Mouse (Mus musculus): ENCODE results near the gene Cadps.

The Cadps gene

DNA sequence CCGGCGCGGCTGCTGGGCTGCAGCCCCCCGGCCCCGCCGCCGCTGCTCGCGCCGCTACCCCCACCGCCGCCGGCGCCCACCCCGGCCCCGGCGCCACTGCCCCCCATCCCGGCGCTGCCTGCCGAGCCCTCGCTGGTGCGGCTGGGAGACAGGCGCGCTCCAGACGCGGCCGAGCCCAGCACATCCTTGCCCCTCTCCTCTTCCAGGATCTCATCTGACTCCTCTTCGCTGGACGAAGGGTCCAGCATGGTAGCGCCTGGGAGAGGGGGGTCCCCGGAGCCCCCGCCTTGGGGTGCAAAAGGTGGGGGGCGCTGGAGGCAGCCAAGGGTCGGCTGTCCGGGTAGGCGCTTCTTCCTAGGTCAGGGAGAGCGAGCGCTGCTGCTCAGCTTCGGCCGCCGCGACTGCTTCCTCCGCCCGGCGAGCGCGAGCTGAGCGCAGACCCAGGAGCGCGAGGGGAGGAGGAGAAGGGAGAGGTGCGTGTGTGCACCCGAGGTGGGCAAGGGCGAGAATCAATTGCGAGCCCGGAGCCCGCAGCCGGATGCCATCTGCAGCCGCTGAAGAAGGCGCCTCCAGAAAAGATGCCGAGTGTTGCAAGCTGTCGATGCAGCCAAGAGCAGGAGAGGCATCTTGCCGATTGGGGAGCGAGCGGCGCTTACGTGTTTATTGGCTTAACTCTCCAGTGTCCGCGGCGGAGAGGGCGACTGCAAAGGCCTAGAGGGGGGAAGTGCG, at the start of gene Cadps:
Cadps (minus strand) TSS at position 589 of the 729 bp plus-strand sequence.
- DNase-seq (ENCODE audit: low spot score in 2 of 2) = peak; percentile 90 to 93

DNA sequence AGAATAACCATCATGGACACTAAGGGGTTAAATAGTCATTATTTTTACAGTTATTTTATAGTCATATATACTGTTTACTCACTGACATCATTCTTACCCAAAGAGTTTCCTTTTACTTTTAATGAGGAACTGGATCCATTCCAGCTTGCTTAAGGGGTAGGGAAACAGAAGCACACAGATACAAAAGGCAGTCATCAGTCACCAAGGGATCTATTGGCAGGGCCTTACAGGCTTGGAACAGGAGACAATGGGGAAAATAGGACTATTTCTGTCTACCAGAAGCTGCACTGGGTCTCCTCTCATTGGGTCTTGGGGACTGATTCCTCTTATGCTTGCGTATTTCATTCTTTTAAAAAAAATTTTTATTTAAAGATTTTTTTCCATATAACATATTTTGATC, 46.7 kb upstream of the Cadps start:
- DNase-seq (ENCODE audit: low spot score in 2 of 2) = no peak

DNA sequence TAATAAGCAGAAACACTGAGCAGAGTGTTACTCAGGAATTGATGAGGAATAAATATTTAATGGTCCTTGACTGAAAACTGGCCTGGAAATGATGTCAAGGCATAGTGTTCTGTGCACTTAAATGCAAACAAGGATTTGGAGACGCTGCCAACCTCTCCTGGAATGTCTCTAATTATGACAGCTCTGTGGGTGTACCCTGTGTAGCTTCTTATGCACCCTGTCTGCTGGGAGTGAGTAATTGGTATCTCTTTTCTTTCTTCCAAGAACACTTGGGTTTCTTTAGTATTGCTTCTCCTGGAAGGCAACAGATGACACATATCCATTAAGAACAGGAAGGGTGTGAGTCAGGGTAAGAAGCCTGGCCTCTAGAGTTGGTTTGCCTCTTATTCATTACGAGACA, 42.4 kb upstream of the Cadps start:
- DNase-seq (ENCODE audit: low spot score in 2 of 2) = peak in 1 of 2 experiments; percentile 30

DNA sequence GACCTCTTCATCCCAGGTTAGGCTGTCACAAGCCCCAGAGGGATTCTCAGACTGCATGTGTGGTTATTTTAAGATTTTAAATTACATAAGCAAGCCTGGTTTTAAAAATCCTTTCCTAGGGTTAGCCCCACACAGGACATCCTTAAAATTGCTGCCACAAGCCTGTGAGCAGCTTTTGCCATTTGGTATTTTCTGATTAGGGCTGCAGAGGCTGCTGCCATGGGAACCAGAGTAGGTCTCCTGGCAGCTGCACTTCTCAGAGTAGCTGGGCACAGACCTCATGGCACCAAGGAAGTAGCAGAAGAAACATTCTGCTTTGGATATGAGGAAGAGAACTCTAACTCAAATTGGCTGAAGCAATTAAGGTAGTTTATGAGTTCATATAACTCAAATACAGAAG, 21.0 kb upstream of the Cadps start:
- DNase-seq (ENCODE audit: low spot score in 2 of 2) = peak in 1 of 2 experiments; percentile 42

DNA sequence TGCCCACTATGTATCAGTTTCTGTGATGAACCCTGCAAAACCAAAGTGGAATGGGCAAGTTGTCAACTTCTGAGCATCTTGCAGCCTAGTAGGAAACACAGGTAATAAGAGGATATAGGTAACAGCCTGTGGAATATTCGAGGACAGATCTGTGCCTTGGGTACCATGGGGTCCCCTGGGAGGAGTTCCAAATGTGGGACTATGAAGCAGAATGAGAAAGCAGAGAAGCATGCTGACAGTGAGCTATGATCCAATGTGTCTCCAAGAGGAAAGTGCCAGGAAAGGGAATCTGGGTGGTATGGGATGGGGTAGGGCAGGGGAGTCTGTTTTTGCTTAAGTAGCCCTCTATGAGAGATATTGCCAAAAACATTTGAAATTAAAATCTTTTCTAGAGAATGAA, 16.6 kb upstream of the Cadps start:
- no peak for DNase-seq (ENCODE audit: low spot score in 2 of 2)

DNA sequence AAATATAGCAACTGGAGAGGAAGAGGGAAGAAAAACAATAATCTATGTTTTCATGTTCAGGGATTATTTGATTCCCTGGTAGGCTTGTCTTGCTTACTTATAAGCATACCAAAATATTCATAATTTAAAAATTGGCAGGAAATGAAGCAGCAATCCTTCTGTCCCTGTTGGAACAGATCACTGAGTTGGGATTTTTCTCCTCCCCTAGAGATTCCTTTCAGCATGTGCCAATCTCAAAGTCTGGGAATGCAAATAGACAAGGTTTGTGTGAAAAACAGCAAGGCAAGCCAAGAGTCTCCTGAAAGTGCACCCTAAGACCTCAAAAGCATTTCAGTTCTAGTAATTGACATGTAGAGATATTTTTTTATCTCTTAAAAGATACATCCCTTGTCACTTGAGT, 16.1 kb upstream of the Cadps start:
- no peak for DNase-seq (ENCODE audit: low spot score in 2 of 2)

DNA sequence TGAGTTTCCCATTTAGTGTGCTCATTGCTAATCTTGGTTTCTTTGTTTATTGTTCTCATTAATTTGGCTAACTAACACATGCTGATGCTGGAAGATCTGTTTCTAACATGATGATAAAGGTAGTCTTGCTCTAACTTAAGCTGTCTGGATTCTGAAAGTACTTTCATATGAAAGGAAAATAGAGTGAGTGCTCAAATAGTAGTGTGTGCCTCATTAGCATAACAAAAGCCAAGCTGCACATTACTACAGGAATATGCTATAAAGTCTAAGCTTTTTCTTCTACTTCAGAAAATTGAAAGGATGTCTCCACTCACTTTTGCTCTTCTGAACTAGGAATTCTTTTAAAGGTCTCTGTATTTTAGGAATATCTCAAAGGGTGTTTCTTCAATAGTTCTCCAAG, 15.4 kb upstream of the Cadps start:
- no peak for DNase-seq (ENCODE audit: low spot score in 2 of 2)

DNA sequence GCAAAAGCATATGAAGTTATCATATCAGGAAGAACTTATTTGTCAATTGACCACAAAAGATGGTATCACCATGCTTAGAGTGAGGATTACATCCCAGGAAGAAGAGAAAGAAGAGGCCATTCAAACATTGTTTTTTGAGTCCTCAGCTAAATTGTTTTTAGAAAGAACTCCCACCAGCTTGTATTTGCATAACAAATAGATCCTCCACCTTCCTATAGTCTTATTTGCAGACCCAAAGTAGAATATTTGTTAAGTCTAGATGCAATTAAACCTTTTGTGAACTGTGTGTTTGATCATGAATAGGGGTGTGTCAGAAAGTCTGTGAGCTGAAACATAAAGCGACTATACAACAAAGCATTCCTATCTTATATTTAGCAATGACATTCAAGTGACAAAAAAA, 15.0 kb upstream of the Cadps start:
- no peak for DNase-seq (ENCODE audit: low spot score in 2 of 2)

DNA sequence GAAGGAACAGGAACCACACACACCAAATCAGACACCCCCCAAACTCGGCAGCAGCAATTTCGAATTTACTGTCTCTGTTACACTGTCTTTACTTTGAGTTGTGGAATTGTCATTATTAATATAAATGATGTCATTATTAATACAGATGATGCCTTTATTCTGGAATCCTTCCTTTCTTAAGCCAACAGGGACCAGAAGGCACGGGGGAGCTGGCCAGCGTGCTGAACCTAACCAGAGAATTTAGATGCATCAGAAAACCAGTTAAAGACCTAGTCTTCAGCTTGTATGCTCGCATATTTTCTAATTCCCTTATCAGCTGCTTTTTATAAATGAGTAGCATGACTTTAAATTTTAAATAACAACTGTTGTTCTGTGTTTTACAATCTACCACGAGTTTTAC, 902 bp upstream of the Cadps start:
- DNase-seq (ENCODE audit: low spot score in 2 of 2) = no peak

DNA sequence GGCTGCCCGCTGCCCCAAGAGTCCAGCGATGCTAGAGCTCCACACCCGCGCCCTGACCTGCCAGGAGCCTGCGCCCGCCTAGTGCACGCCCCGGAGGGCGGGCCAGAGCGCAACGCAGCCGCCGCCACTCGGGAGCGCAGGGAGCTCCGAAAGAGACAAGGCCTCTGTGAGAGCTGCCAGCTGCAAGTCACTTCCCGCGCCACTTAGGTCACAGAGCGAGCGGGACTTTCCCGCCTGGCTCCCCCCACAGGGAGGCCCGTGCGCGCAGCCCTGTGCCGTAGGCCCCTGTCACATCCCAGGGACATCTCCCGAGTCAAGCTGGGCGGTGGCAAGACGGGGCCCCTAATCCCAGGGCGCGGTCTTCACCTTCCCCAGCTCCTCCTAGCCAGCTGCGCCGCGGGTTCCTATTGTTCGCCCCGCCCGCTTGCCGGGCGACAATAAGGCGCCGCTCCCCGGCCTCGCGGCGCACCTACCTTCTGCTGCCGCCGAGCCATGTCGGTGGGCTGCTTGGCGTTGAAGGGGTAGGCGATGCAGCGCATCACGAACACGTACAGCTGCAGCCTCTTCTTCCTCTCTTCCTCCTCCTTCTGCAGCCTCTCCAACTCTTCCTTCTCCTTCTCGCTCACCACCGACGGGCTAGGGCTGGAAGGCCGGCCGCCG, 918 bp downstream of the Cadps start:
- peak; percentile 81 to 83 for DNase-seq (ENCODE audit: low spot score in 2 of 2)

DNA sequence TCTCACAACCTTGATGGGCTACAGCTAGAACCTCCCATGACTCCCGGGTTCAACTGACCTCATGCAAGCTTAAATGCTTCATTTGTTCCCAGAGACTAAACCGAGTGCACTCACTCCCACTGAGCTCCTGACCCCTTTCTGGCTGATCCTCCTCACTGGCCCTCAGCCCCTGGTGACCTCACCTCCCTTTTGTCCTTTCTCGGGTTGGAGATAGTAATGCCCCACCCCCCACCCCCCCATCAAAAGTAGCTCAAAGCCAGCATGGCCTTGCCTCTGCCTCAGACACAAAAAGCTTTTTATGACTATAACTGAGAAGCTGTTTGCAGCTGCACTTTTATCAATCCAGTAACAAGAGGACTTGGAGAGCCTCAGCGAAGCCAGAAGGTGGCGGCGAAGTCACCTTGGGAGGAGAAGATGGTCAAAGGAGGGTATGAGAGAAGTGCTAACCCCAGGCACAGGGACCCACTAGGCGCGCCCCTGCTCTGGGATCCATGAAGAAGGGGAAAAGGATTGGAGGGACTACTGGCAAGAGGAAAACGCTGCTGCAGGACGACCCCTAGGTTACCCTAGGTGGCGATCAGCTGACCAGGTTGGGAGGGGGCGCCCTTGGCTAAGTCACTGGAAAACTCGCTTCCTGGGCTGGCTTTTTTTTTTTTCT, 1.6 kb downstream of the Cadps start:
- no peak for DNase-seq (ENCODE audit: low spot score in 2 of 2)

DNA sequence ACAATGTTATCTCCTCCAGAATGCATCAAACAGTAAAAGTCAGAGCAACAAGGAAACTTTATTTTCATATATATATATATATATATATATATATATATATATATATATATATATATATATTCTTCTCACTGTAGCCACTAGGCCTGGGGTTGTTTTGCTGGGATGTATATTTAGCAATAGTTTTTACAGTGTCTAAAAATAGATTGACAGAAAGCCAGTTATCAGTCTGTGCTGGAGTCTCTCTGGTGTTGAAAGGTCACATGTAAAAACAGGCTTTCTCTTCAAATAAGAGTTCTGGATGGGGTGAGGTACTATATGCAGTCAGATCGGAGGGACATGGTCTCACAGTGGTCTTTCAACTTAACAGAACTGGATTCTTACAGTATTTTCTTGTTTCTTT, 2.7 kb downstream of the Cadps start:
- DNase-seq (ENCODE audit: low spot score in 2 of 2) = no peak

DNA sequence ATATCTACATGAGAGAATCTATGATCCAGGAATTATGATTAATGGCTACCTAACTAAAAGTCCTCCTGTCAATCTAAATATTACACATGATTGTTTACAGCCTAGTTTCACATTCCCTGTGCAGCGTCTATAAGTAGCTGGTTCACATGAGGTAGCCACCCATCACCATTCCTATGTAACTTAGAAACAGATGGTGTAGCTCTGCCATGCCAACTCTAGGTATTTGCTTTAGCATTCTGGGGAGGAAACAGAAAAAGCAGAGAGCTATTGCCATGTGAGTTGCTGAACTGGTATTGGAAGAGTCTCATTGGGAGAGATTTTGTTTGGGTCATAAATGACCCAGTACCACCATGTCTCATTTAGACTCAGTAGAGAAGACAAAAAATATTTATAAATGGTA, 4.4 kb downstream of the Cadps start:
- DNase-seq (ENCODE audit: low spot score in 2 of 2) = peak in 1 of 2 experiments; percentile 35

DNA sequence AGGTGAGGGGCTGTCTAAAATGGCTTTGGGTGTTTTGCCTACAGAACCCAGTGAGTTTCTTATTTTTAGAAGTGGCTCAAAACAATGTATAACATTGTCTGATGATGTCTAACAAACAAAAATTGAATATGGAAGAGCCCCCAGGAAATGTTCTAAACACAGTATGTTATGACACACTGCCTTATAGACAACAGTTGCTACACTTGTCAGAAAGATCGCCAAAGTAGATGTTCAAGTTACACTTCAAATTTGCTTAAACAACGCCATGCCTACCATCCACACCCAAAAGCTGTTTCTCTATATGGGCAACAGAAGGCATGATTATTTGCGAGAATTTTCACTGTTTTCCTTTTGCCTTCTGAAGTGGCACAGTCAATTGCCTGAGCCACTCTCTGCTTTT, 10.8 kb downstream of the Cadps start:
- no peak for DNase-seq (ENCODE audit: low spot score in 2 of 2)

DNA sequence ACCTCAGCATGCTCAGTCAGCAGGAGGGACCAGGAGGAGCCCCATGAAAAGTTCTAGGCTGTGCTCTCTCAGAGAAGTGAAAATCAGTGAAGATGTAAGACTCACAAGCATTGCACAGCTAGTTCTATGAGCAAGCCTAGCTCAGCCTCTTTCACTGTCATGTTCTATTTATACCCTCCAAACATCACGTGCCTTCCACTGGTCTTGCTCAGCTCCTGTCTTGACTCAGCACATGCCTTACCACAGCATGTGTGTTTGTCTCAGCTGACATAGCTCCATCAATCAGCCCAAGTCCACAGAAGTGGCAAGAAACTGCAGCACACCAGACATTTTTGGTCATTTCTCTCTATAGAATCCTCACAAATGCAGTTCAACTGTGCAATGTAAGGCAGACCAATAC, 19.9 kb downstream of the Cadps start:
- DNase-seq (ENCODE audit: low spot score in 2 of 2) = no peak

DNA sequence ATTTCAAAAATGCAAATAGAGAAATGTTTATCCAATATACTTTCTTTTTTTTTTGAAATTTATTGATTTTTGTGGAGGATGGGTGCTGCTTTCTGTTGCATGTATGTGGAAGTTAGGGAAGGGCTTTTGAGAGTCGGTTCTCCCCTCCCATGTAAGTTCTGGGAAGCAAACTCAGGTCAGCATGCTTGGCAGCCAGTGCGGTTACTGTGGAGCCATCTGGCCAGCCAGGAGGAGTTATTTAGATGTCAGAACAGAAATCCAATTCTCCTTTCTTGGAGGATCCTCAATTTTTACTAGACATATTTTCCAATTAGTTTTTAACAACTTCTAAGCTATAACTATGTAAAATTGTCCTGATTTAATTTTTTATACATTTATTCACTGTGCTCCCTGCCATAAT, 21.8 kb downstream of the Cadps start:
- peak; percentile 58 to 66 for DNase-seq (ENCODE audit: low spot score in 2 of 2)

DNA sequence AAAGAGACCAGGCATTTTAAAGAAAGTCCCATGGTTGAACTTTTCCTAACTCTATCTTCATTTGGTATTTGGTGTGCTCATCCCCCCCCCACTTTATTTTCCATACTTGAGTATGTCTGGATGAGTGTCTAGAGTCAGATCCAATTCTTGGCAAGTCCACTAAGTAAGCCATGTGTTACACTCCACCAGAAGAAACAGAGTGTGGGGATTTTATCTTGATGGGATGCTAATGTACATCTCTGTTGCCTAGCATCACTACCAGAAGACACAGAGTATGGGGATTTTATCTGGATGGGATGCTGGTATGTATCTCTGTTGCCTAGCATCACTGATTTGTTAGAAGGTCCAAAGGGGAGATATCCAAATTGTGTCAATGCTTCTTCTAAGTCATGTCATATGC, 24.0 kb downstream of the Cadps start:
- no peak for DNase-seq (ENCODE audit: low spot score in 2 of 2)

DNA sequence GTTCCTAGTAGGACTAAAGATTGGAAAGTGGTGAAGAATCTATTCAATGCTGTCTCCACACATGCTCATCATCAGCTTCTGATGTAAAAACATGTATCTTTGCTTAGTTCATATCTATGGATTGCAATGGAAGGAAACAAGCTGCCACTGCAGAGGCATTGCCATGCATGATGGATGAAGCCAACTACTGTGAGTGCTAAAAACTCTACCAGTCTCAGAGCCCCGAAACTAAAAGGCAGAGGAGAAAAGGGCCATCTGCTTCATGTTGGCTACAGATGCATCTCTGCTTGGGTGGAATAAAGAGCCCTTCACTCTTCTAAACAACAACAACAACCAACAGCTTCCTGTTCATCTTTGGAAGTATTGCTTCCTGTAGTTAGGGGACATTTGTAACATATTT, 38.6 kb downstream of the Cadps start:
- peak; percentile 29 to 40 for DNase-seq (ENCODE audit: low spot score in 2 of 2)

DNA sequence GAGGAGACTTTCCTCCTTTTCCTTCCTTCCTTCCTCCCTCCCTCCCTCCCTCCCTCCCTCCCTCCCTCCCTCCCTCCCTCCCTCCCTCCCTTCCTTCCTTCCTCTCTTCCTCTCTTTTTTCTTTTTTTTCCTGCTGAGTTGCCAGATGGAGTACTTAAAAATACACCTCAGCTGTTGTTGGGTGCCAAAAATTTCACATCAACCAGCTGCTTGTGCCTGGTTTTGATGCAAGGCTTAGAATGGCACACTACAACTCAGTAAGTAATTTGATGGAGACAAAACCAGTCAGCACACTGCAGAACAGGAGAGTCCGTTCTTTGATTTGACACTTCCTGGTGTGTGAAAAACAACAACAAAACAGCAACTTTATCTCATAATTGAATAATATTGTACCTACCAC, 42.9 kb downstream of the Cadps start:
- DNase-seq (ENCODE audit: low spot score in 2 of 2) = no peak

DNA sequence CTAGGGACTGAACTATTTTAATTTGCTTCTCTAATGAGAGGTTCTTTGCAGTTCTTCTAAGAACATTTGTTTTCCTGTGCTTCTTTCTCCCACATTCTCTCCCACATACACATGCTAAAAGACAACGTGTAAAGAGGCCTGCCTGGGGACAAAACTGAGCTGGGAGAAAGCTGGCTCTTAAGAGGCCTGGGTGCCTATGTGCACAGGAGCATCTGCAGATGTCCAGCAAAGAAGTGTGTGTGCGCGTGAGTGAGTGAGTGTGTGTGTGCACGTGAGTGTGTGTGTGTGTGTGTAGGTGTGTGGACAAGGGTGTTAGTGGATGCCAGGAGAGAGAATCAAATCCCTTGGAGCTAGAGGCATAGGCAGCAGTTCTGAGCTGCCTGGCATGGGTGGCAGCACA, 44.9 kb downstream of the Cadps start:
- peak; percentile 37 to 49 for DNase-seq (ENCODE audit: low spot score in 2 of 2)

DNA sequence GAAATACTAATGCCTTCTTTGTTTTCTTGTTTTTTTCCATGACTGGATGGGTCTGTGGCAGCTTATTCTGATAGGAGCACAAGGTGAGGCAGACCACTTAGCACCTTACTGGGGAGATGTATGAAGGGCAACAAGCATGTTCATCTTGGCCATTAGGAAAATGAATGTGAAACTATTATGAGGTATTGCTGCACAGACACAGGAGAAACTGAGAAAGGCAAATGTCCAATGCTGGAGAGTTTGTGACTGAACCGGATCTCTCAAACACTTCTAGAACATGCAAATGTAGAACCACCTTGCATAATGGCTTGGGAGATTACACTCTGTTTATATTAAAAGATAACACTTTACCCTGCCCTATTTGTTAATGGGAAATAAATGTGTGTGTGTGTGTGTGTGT, 54.0 kb downstream of the Cadps start:
- DNase-seq (ENCODE audit: low spot score in 2 of 2) = no peak

DNA sequence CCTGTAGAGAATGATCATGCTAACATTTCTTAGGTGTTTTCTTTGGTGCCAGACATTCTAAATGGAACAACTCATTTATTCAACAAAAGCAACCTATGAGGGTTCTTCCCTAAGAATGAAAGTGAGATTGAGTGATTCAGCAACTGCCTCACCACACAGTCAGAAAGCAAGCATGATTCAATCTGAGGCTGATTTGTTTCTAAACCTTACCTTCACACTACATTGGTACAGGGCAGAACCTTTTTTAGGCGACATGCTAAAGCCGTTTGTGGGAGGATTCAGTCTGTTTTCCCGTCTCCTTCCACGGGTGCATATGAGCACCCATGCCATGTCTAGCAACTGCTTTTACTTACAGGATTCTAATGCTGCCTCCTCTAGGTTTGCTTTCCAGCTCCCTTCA, 69.6 kb downstream of the Cadps start:
- DNase-seq (ENCODE audit: low spot score in 2 of 2) = no peak

DNA sequence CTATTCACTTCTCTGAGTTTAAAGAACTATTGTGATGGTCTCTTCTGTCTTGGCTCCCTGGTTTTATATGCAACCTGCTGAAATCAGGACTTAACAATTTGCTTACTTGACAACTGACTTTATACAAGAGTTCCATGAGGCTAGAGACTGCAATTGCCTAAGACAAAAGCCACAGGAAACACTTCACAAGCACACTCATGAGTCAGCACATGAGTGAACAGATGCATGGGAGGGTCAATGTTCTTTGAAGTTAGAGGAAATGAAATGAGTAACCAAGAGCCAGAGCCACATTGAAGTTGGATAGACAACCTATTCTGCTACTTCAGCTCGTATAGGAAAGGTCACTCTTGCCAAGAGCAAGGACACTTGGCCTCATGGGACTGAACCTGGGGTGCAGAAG, 71.1 kb downstream of the Cadps start:
- no peak for DNase-seq (ENCODE audit: low spot score in 2 of 2)
